Mouse (Mus musculus): ENCODE results near the gene Uimc1. TPM values are rescaled to one million over a fixed set of nuclear protein-coding genes. Genes with fewer than 3 reads are reported as not detected.
"Not testable (repeated sequence)": the region's sequence is repeated elsewhere in the genome, so short reads cannot be mapped to it uniquely, and the experiment has no call there.

The Uimc1 gene
- polyA plus RNA-seq, 1 experiment = 17.2 TPM

- TF ChIP-seq POLR2A (IDR thresholded peaks at IDR 0.05; ENCODE audit: extremely low read depth, insufficient read depth, low read length) (peak; percentile 89), CTCF (IDR thresholded peaks at IDR 0.05; ENCODE audit: extremely low read depth, insufficient read depth, low read length) (no peak)
- peaks cover 10% of the 10 kb centered on the region for H3K4me1 ChIP-seq (ENCODE audit: control insufficient read depth, insufficient read depth, low read length)
- H3K27ac ChIP-seq (ENCODE audit: insufficient read depth, low read length) = peak within 1 kb of the TSS; percentile 6; the same call in 1 of the 2 replicates
- H3K4me3 ChIP-seq (ENCODE audit: insufficient read depth, low read length) = peak within 1 kb of the TSS; percentile 76
These were observed 5.2 kb upstream of the Uimc1 start, which contains the start of gene Zfp346 for GRCm38 (mm10) chr13:55105045-55105952. Gene Zfp346, plus strand, starts transcription at chr13:55105311.

GRCm38 (mm10) chr13:55103351-55103750 lies 3.3 kb upstream of the Uimc1 start:
- TF ChIP-seq CTCF (IDR thresholded peaks at IDR 0.05; ENCODE audit: extremely low read depth, insufficient read depth, low read length) (no peak), POLR2A (IDR thresholded peaks at IDR 0.05; ENCODE audit: extremely low read depth, insufficient read depth, low read length) (no peak)
- H3K4me3 ChIP-seq (ENCODE audit: insufficient read depth, low read length) = no peak overlapping the region
- no peak overlapping the region for H3K27ac ChIP-seq (ENCODE audit: insufficient read depth, low read length)

GRCm38 (mm10) chr13:55102366-55102765 lies 2.3 kb upstream of the Uimc1 start:
- TF ChIP-seq CTCF (IDR thresholded peaks at IDR 0.05; ENCODE audit: extremely low read depth, insufficient read depth, low read length) = no peak
- TF ChIP-seq POLR2A (IDR thresholded peaks at IDR 0.05; ENCODE audit: extremely low read depth, insufficient read depth, low read length) = no peak
- no peak overlapping the region for H3K4me3 ChIP-seq (ENCODE audit: insufficient read depth, low read length)

More at GRCm38 (mm10) chr13:55103351-55103750, 3.3 kb upstream of the Uimc1 start:
- peaks cover 11% of the 10 kb centered on the region for H3K4me1 ChIP-seq (ENCODE audit: control insufficient read depth, insufficient read depth, low read length)

GRCm38 (mm10) chr13:55101627-55102026 lies 1.5 kb upstream of the Uimc1 start:
- TF ChIP-seq POLR2A (IDR thresholded peaks at IDR 0.05; ENCODE audit: extremely low read depth, insufficient read depth, low read length) = no peak
- no peak for TF ChIP-seq CTCF (IDR thresholded peaks at IDR 0.05; ENCODE audit: extremely low read depth, insufficient read depth, low read length)

More at GRCm38 (mm10) chr13:55102366-55102765, 2.3 kb upstream of the Uimc1 start:
- Histone ChIP-seq H3K27ac (ENCODE audit: insufficient read depth, low read length) (no peak overlapping the region), H3K4me1 (ENCODE audit: control insufficient read depth, insufficient read depth, low read length) (peaks cover 8% of the 10 kb centered on the region)

GRCm38 (mm10) chr13:55099066-55099725 lies 904 bp downstream of the Uimc1 start:
- no peak overlapping the region for H3K27ac ChIP-seq (ENCODE audit: insufficient read depth, low read length)
- H3K4me3 ChIP-seq (ENCODE audit: insufficient read depth, low read length) = peak overlapping the region; percentile 47
- H3K4me1 ChIP-seq (ENCODE audit: control insufficient read depth, insufficient read depth, low read length) = peaks cover 1% of the 10 kb centered on the region; the same call in 1 of the 2 replicates
- TF ChIP-seq POLR2A (IDR thresholded peaks at IDR 0.05; ENCODE audit: extremely low read depth, insufficient read depth, low read length) (no peak), CTCF (IDR thresholded peaks at IDR 0.05; ENCODE audit: extremely low read depth, insufficient read depth, low read length) (no peak)

More at GRCm38 (mm10) chr13:55101627-55102026, 1.5 kb upstream of the Uimc1 start:
- Histone ChIP-seq H3K4me3 (ENCODE audit: insufficient read depth, low read length) (no peak overlapping the region), H3K27ac (ENCODE audit: insufficient read depth, low read length) (no peak overlapping the region), H3K4me1 (ENCODE audit: control insufficient read depth, insufficient read depth, low read length) (peaks cover 6% of the 10 kb centered on the region; the same call in 1 of the 2 replicates)

GRCm38 (mm10) chr13:55097841-55098240 lies 2.3 kb downstream of the Uimc1 start:
- not testable (repeated sequence) for H3K4me1 ChIP-seq (ENCODE audit: control insufficient read depth, insufficient read depth, low read length); H3K4me3 ChIP-seq (ENCODE audit: insufficient read depth, low read length); H3K27ac ChIP-seq (ENCODE audit: insufficient read depth, low read length)

- no peak overlapping the region for H3K4me3 ChIP-seq (ENCODE audit: insufficient read depth, low read length)
- peaks cover 2% of the 10 kb centered on the region for H3K4me1 ChIP-seq (ENCODE audit: control insufficient read depth, insufficient read depth, low read length)
- no peak for TF ChIP-seq POLR2A (IDR thresholded peaks at IDR 0.05; ENCODE audit: extremely low read depth, insufficient read depth, low read length)
- no peak for TF ChIP-seq CTCF (IDR thresholded peaks at IDR 0.05; ENCODE audit: extremely low read depth, insufficient read depth, low read length)
- H3K27ac ChIP-seq (ENCODE audit: insufficient read depth, low read length) = no peak overlapping the region
These were observed 7.5 kb downstream of the Uimc1 start for GRCm38 (mm10) chr13:55092588-55092987.

- TF ChIP-seq CTCF (IDR thresholded peaks at IDR 0.05; ENCODE audit: extremely low read depth, insufficient read depth, low read length) = no peak
- no peak for TF ChIP-seq POLR2A (IDR thresholded peaks at IDR 0.05; ENCODE audit: extremely low read depth, insufficient read depth, low read length)
- H3K4me3 ChIP-seq (ENCODE audit: insufficient read depth, low read length) = no peak overlapping the region
- no peaks in the 10 kb centered on the region for H3K4me1 ChIP-seq (ENCODE audit: control insufficient read depth, insufficient read depth, low read length)
- H3K27ac ChIP-seq (ENCODE audit: insufficient read depth, low read length) = no peak overlapping the region
These were observed 24.5 kb downstream of the Uimc1 start for GRCm38 (mm10) chr13:55075597-55075996.

- Histone ChIP-seq H3K27ac (ENCODE audit: insufficient read depth, low read length) (no peak overlapping the region), H3K4me1 (ENCODE audit: control insufficient read depth, insufficient read depth, low read length) (no peaks in the 10 kb centered on the region), H3K4me3 (ENCODE audit: insufficient read depth, low read length) (no peak overlapping the region)
- TF ChIP-seq POLR2A (IDR thresholded peaks at IDR 0.05; ENCODE audit: extremely low read depth, insufficient read depth, low read length) = no peak
- TF ChIP-seq CTCF (IDR thresholded peaks at IDR 0.05; ENCODE audit: extremely low read depth, insufficient read depth, low read length) = peak; percentile 25; the same call in 1 of the 2 replicates
These were observed 28.8 kb downstream of the Uimc1 start for GRCm38 (mm10) chr13:55071322-55071721.
